Comparison of ENCODE assay signal across 9 mouse cellular contexts in the genomic region with DNA sequence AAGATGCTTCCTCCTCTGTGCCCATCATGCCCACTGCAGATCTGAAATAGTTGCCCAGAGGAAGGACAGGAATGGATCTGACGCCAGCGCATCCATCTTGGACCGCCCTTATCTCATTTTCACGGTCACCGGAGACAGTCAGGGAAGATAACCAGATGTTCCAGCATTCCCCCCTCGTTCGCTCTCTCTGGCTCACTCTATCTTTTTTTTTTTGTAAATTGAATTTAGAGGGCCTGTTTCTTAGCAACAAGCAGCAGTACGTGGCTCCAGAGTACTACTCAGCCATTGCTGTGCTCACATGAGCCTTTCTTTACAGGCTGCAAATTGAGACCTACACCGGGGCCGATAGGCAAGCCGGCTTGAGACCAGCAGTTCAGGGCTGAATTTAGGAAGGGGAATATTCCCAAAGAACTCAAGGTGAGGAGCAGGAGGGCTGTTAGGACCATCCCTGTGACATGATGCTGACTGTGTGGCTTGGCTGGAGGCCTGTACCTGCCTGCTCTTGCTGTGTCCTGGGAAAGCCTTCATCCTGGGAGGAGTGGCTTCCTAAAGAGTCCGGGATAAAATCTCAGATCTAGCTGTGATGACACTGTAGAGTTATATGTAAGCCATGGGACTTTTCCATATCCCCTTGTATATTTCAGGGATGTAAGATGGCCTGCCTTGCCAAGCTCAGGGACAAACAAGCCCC.
DNase-seq lines count a peak whose midpoint lies in the region; ATAC-seq and TF ChIP-seq lines count a peak whose summit lies in the region.
"Had no signal": no experiment of that assay in that cellular context is flagged by ENCODE, and none has a peak within 500 bp of the region (broad histone marks: within the 10 kb centered on the region; RNA-seq: fewer than 3 reads in every experiment).

No protein-coding gene starts in this region.

- no peak overlapping the region for H3K9ac ChIP-seq in limb, embryonic 14.5 days (ENCODE audit: low read depth, low read length, severe bottlenecking)
- no peak overlapping the region for H3K9ac ChIP-seq in embryonic facial prominence, embryonic 13.5 days
- no peak overlapping the region for H3K9ac ChIP-seq in stomach, embryonic 14.5 days (replicated peaks; ENCODE audit: low read depth, low read length)
- H3K9ac ChIP-seq: heart, embryonic 13.5 days had no signal

- H3K4me1 ChIP-seq in limb, embryonic 14.5 days (ENCODE audit: control insufficient read depth, insufficient read depth, low read length): no peaks in the 10 kb centered on the region
- H3K4me1 ChIP-seq in limb, embryonic 10.5 days: 0 out of 2 replicates have a peak, but pooled peaks cover 3% of the 10 kb centered on the region
- H3K4me1 ChIP-seq in embryonic facial prominence, embryonic 13.5 days: peaks cover 7% of the 10 kb centered on the region; the same call in 1 of the 2 replicates
- no peaks in the 10 kb centered on the region for H3K4me1 ChIP-seq in stomach, embryonic 14.5 days (ENCODE audit: control insufficient read depth, insufficient read depth, low read length)
- no peaks in the 10 kb centered on the region for H3K4me1 ChIP-seq in thymus, adult 2 months (replicated peaks; ENCODE audit: control insufficient read depth, insufficient read depth, low read length)

- H3K4me2 ChIP-seq in limb, embryonic 14.5 days (replicated peaks; ENCODE audit: low read depth, low read length, severe bottlenecking): no peak overlapping the region
- H3K4me2 ChIP-seq in embryonic facial prominence, embryonic 13.5 days: no peak overlapping the region
- no peak overlapping the region for H3K4me2 ChIP-seq in stomach, embryonic 14.5 days (replicated peaks; ENCODE audit: low read depth, low read length)
- H3K4me2 ChIP-seq: heart, embryonic 13.5 days had no signal

- no peaks in the 10 kb centered on the region for H3K27me3 ChIP-seq in limb, embryonic 14.5 days (ENCODE audit: control insufficient read depth, insufficient read depth, low read length)
- H3K27me3 ChIP-seq in limb, embryonic 10.5 days (ENCODE audit: low read depth, poor library complexity, severe bottlenecking): no peaks in the 10 kb centered on the region
- H3K27me3 ChIP-seq in embryonic facial prominence, embryonic 13.5 days: no peaks in the 10 kb centered on the region
- no peaks in the 10 kb centered on the region for H3K27me3 ChIP-seq in stomach, embryonic 14.5 days (ENCODE audit: control insufficient read depth, insufficient read depth, low read length)
- no peaks in the 10 kb centered on the region for H3K27me3 ChIP-seq in thymus, adult 2 months (ENCODE audit: control insufficient read depth, insufficient read depth, low read length)
- H3K27me3 ChIP-seq: heart, embryonic 13.5 days had no signal

- DNase-seq in limb, embryonic 14.5 days (ENCODE audit: low spot score): peak; percentile 21
- DNase-seq in limb, embryonic 10.5 days (ENCODE audit: low spot score): no peak
- DNase-seq in left cerebral cortex, postnatal 14 days (ENCODE audit: low spot score in 2 of 2): peak; percentile 43 to 49
- DNase-seq in thymus, adult 2 months: no peak
- DNase-seq in spleen, postnatal 14 days (ENCODE audit: low spot score in 2 of 2): no peak

- TF ChIP-seq POLR2A in limb, embryonic 14.5 days (IDR thresholded peaks at IDR 0.05; ENCODE audit: borderline replicate concordance, extremely low read depth, insufficient read depth, insufficient read length): no peak
- no peak for TF ChIP-seq POLR2A in thymus, adult 2 months (IDR thresholded peaks at IDR 0.05; ENCODE audit: control insufficient read depth, extremely low read depth, insufficient read depth, low read length, poor library complexity)

- ATAC-seq in limb, embryonic 14.5 days (ENCODE audit: low FRiP score, low read depth): no peak
- no peak for ATAC-seq in embryonic facial prominence, embryonic 13.5 days (ENCODE audit: insufficient number of reproducible peaks, insufficient read depth, low FRiP score, low TSS enrichment, low read depth)
- no peak for ATAC-seq in stomach, embryonic 14.5 days (ENCODE audit: insufficient number of reproducible peaks, insufficient read depth, low FRiP score, low read depth)
- no peak for ATAC-seq in cerebellum, adult (ENCODE audit: insufficient number of reproducible peaks, low FRiP score, low TSS enrichment)

- WGBS in limb, embryonic 14.5 days: 75% methylated on average over 12 of the region's 12 CpGs
- WGBS in limb, embryonic 10.5 days: 84% methylated on average over 12 of the region's 12 CpGs
- 57% methylated on average over 12 of the region's 12 CpGs for WGBS in embryonic facial prominence, embryonic 13.5 days
- 60% methylated on average over 12 of the region's 12 CpGs for WGBS in stomach, embryonic 14.5 days
- 97% methylated on average over 12 of the region's 12 CpGs for WGBS in thymus, adult 2 months

- H3K36me3 ChIP-seq in limb, embryonic 14.5 days (ENCODE audit: control insufficient read depth, insufficient read depth, low read length): no peaks in the 10 kb centered on the region
- H3K36me3 ChIP-seq in limb, embryonic 10.5 days: no peaks in the 10 kb centered on the region
- H3K36me3 ChIP-seq in embryonic facial prominence, embryonic 13.5 days: no peaks in the 10 kb centered on the region
- no peaks in the 10 kb centered on the region for H3K36me3 ChIP-seq in stomach, embryonic 14.5 days (ENCODE audit: control insufficient read depth, insufficient read depth, low read length)
- no peaks in the 10 kb centered on the region for H3K36me3 ChIP-seq in thymus, adult 2 months (ENCODE audit: control insufficient read depth, insufficient read depth, low read length)
- H3K36me3 ChIP-seq: heart, embryonic 13.5 days had no signal

- H3K27ac ChIP-seq in limb, embryonic 14.5 days (replicated peaks; ENCODE audit: low read depth, low read length): no peak overlapping the region
- no peak overlapping the region for H3K27ac ChIP-seq in limb, embryonic 10.5 days
- peak overlapping the region; percentile 33; the same call in 1 of the 2 replicates for H3K27ac ChIP-seq in embryonic facial prominence, embryonic 13.5 days
- peak overlapping the region; percentile 60; the same call in 1 of the 2 replicates for H3K27ac ChIP-seq in stomach, embryonic 14.5 days (ENCODE audit: low read length)
- no peak overlapping the region for H3K27ac ChIP-seq in thymus, adult 2 months (ENCODE audit: control insufficient read depth, insufficient read depth, low read length)
- H3K27ac ChIP-seq: heart, embryonic 13.5 days had no signal

- intact Hi-C loops in left cerebral cortex, postnatal 14 days (cut with DNase I): no loop called here

- no peaks in the 10 kb centered on the region for H3K9me3 ChIP-seq in limb, embryonic 14.5 days (ENCODE audit: control insufficient read depth, low read length)
- H3K9me3 ChIP-seq in limb, embryonic 10.5 days (replicated peaks): no peaks in the 10 kb centered on the region
- no peaks in the 10 kb centered on the region for H3K9me3 ChIP-seq in embryonic facial prominence, embryonic 13.5 days
- H3K9me3 ChIP-seq in stomach, embryonic 14.5 days (ENCODE audit: control insufficient read depth, low read depth, low read length): no peaks in the 10 kb centered on the region
- H3K9me3 ChIP-seq: heart, embryonic 13.5 days had no signal

- no peak overlapping the region for H3K4me3 ChIP-seq in limb, embryonic 14.5 days (replicated peaks; ENCODE audit: low read length)
- H3K4me3 ChIP-seq in limb, embryonic 10.5 days: no peak overlapping the region
- H3K4me3 ChIP-seq in embryonic facial prominence, embryonic 13.5 days: no peak overlapping the region
- H3K4me3 ChIP-seq in stomach, embryonic 14.5 days (ENCODE audit: low read depth, low read length): no peak overlapping the region
- no peak overlapping the region for H3K4me3 ChIP-seq in thymus, adult 2 months (ENCODE audit: control insufficient read depth, insufficient read depth, low read length)
- H3K4me3 ChIP-seq: heart, embryonic 13.5 days had no signal

- TF ChIP-seq CTCF in thymus, adult 2 months (IDR thresholded peaks at IDR 0.05; ENCODE audit: borderline replicate concordance, control insufficient read depth, extremely low read depth, insufficient read depth, low read length, poor library complexity): no peak

Comparison
In these comparisons a context has a peak if more than half of its experiments do, and no peak if none do; other contexts are left out.
1. DNase-seq: peak in limb, embryonic 14.5 days (single experiment) and left cerebral cortex, postnatal 14 days (2 of 2); none in limb, embryonic 10.5 days (single experiment), thymus, adult 2 months (single experiment) and spleen, postnatal 14 days (0 of 2).
2. H3K27ac ChIP-seq: peak in embryonic facial prominence, embryonic 13.5 days (single experiment) and stomach, embryonic 14.5 days (single experiment); none in limb, embryonic 14.5 days (single experiment), limb, embryonic 10.5 days (single experiment) and thymus, adult 2 months (single experiment).